Mouse (Mus musculus): ENCODE data around the gene Agrp. TPM values are rescaled to one million over a fixed set of nuclear protein-coding genes. Genes with fewer than 3 reads are reported as not detected.

The Agrp gene
- total RNA-seq, 2 experiments from 2014 or later = not detected

GRCm38 (mm10) chr8:105624401-105624800 lies 12.8 kb downstream of the Agrp start:
- peak; percentile 62 to 66 for DNase-seq (ENCODE audit: extremely low spot score in 1 of 2, low spot score in 2 of 2)
- intact Hi-C loops (cut with DNase I) = no loop called here

DNA sequence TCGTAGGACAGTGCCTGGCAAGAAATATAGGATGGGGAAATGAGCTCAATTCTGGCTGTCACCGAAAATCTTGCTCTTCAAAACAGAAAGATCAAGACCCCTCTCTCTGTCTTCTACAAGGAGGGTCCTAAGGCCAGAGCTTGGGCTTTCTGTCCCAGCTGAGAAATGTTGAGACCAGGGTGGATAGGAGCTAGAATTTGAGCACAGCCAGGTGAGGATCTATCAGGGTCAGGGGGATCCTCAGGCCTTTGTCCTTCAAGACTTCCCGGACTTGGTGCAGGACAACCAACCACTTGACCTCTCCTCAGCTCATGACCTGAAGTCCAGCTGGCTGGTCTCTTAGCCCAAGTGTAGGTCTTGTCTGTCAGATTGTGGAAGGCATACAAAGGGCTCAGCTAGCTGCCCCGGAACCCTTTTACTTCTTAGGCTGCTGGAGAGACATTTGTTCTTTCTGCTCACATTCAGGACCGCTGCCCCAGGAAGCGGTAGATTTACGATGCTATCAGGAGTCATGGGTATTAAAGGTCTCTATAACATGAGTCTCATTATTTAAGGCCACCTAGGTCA lies 13.4 kb downstream of the Agrp start:
- DNase-seq (ENCODE audit: extremely low spot score in 1 of 2, low spot score in 2 of 2) = no peak
- intact Hi-C loops (cut with DNase I) = no loop called here

DNA sequence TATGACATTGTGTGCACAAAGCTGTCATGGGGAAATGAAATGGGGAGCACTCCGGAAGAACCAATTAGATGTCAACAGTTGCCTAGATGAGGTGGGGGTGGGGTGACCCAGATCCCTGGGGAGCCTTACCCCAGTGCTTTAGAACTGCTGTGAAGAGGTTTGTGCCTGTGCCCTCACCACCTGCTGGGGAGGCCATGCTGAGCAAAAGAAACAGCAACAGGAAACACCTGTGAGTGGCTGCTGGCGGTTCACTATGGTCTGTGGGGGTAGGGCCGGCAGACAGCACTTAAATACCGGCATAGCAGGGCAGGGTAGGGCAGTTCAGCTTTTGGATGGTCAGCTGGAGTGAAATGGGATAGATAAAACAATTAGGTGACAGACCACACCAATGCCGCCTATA lies 14.1 kb downstream of the Agrp start:
- DNase-seq (ENCODE audit: extremely low spot score in 1 of 2, low spot score in 2 of 2) = peak in 1 of 2 experiments; percentile 86
- intact Hi-C loops (cut with DNase I) = no loop called here

- intact Hi-C loops (cut with DNase I) = no loop called here
- peak; percentile 92 to 95 for DNase-seq (ENCODE audit: extremely low spot score in 1 of 2, low spot score in 2 of 2)
Observed at GRCm38 (mm10) chr8:105622421-105622920, 14.7 kb downstream of the Agrp start.

DNA sequence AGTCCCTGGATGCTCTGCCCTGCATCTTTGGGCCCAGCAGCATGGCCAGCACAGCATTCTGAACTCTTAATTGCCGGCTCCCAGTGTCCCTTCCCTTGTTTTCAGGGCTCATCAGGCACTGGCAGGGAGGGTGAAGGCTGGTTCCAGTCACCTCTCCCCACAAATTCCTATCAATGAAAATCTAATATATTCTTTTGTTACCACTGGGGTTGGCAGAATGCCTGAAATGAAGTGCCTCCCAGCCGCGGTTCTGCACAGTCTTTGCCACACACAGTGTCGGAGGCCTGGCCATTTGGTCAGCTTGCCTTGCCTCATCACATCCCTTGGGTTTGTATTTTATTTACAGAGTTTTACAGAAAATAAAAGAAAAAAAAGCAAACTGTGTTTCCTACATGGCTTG lies 15.4 kb downstream of the Agrp start:
- intact Hi-C loops (cut with DNase I) = no loop called here
- no peak for DNase-seq (ENCODE audit: extremely low spot score in 1 of 2, low spot score in 2 of 2)

- DNase-seq (ENCODE audit: extremely low spot score in 1 of 2, low spot score in 2 of 2) = peak in 1 of 2 experiments; percentile 33
- intact Hi-C loops (cut with DNase I) = no loop called here
Observed at GRCm38 (mm10) chr8:105620946-105621720, 16.1 kb downstream of the Agrp start.

DNA sequence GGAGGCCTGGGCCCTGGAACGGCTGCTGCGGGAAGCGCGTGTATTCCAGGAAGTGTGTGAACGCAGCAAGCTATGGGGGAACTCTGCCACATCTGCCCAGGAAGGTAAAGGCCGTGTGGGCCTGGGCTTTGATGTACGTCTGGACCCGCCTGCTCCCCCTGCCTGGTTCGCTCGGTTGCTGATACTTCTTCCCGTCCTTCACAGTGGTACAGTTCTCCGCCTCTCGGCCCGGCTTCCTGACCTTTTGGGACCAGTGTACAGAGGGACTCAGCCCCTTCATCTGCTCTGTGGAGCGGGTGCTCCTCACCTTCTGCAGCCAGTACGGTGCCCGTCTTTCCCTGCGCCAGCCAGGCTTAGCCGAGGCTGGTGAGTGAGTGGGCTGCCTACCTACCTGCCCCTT lies 17.0 kb downstream of the Agrp start:
- intact Hi-C loops (cut with DNase I) = no loop called here
- peak in 1 of 2 experiments; percentile 40 for DNase-seq (ENCODE audit: extremely low spot score in 1 of 2, low spot score in 2 of 2)

GRCm38 (mm10) chr8:105618892-105619591 lies 18.2 kb downstream of the Agrp start:
- no peak for DNase-seq (ENCODE audit: extremely low spot score in 1 of 2, low spot score in 2 of 2)
- intact Hi-C loops (cut with DNase I) = no loop called here

- no peak for DNase-seq (ENCODE audit: extremely low spot score in 1 of 2, low spot score in 2 of 2)
- intact Hi-C loops (cut with DNase I) = no loop called here
Observed at GRCm38 (mm10) chr8:105618279-105618634, 18.9 kb downstream of the Agrp start.

GRCm38 (mm10) chr8:105617451-105618278 lies 19.5 kb downstream of the Agrp start:
- DNase-seq (ENCODE audit: extremely low spot score in 1 of 2, low spot score in 2 of 2) = peak in 1 of 2 experiments; percentile 46
- intact Hi-C loops (cut with DNase I) = no loop called here

DNA sequence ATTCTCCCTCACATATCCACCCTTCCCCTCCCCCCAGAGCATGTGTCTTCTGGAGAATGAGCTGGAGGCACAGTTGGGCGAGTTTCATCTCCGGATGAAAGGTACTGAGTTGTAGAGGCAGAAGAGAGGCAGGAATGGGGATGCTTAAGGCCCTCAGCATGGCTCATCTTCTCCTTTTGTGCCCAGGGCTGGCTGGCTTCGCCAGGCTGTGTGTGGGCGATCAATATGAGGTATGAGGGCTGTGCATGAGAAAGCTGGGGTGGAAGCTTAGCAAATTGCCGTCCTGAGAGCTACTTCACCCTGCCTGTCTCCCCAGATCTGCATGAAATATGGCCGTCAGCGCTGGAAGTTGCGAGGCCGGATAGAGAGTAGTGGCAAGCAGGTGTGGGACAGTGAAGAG lies 21.3 kb downstream of the Agrp start:
- intact Hi-C loops (cut with DNase I) = no loop called here
- no peak for DNase-seq (ENCODE audit: extremely low spot score in 1 of 2, low spot score in 2 of 2)

- intact Hi-C loops (cut with DNase I) = no loop called here
- DNase-seq (ENCODE audit: extremely low spot score in 1 of 2, low spot score in 2 of 2) = peak in 1 of 2 experiments; percentile 94
Observed at GRCm38 (mm10) chr8:105613830-105614511, 23.2 kb downstream of the Agrp start.

DNA sequence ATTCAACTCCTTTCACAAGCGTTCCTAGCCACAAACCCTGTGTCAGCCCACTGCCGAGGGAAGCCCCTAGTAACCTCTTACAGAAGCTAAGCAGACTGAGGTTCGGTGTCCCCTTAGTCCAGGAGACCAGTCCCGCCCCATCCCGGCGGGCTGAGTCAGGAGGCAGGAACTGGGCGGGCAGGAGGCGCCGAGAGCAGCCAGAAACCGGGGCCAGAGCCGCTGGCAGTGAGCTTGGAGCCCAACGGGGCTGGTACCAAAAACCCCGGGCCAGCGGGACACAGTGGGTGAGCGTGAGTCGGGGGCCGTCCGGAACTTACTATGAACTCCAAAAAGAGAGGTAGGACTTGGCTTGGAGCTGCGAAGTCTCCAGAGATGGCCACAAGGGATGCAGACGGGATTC lies 24.2 kb downstream of the Agrp start:
- DNase-seq (ENCODE audit: extremely low spot score in 1 of 2, low spot score in 2 of 2) = peak in 1 of 2 experiments; percentile 84
- intact Hi-C loops (cut with DNase I) = no loop called here

- no peak for DNase-seq (ENCODE audit: extremely low spot score in 1 of 2, low spot score in 2 of 2)
- intact Hi-C loops (cut with DNase I) = no loop called here
Observed at GRCm38 (mm10) chr8:105611836-105612235, 25.4 kb downstream of the Agrp start.

DNA sequence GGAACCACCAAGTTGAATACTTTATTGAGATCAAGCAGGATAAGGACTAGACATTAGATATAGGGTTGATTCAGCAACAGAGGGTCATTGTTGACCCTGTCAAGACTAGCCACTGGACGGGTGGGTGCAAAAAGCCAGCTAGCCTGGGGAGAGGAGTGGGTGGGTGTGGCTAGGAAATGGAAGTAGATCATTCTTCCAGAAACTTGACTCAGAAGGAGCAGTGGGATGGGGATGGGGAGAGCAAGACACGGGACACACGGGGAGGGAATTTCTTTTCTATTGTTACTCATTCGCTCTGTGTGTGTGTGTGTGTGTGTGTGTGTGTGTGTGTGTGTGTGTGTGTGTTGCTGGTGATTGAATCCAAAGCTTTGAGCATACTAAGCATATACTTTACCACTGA lies 27.4 kb downstream of the Agrp start:
- intact Hi-C loops (cut with DNase I) = loop anchor here (5.0 kb wide), 1 partner anchor 42 kb away; the partner anchor contains the start of gene Atp6v0d1
- no peak for DNase-seq (ENCODE audit: extremely low spot score in 1 of 2, low spot score in 2 of 2)

DNA sequence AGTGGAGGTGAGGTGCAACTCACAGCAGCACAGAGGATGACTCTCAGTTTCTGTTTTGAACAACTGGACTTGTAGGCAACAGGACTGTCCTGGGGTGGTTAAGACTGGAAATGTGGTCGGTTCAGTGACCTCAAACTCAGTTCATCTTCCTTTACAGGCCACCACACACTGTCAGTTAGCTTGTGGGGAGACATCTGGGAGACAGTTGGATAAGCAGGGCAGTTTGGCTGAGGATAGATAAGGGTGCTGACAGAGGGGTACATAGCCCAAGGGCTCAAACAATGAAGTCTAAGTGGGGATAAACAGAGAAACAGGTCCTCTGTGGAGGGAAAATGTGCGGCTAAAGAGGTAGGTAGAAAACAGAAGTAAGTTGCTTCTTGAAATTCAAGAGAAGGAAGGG lies 27.8 kb downstream of the Agrp start:
- no peak for DNase-seq (ENCODE audit: extremely low spot score in 1 of 2, low spot score in 2 of 2)
- intact Hi-C loops (cut with DNase I) = loop anchor here (5.0 kb wide), 1 partner anchor 42 kb away; the partner anchor contains the start of gene Atp6v0d1

DNA sequence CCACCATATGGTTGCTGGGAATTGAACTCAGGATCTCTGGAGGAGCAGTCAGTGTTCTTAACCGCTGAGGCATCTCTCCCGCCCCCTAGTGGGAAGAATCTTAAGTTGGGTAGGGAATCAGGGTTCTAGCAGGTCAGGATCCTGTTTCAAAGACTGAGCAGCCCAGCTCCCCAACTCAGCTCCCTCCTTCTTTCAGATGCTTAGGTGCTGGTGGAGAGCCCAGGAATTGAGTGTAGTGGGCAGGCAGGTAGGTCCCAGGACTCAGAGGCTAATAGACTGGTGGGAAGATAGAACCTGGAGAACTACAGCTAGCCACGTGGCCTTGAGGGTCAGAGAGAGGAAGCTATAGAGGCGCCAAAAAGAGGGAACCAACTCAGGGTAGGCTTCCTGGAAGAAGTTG lies 29.5 kb downstream of the Agrp start:
- DNase-seq (ENCODE audit: extremely low spot score in 1 of 2, low spot score in 2 of 2) = peak in 1 of 2 experiments; percentile 54
- intact Hi-C loops (cut with DNase I) = loop anchor here (5.0 kb wide), 1 partner anchor 40 kb away; the partner anchor contains the start of gene Atp6v0d1

DNA sequence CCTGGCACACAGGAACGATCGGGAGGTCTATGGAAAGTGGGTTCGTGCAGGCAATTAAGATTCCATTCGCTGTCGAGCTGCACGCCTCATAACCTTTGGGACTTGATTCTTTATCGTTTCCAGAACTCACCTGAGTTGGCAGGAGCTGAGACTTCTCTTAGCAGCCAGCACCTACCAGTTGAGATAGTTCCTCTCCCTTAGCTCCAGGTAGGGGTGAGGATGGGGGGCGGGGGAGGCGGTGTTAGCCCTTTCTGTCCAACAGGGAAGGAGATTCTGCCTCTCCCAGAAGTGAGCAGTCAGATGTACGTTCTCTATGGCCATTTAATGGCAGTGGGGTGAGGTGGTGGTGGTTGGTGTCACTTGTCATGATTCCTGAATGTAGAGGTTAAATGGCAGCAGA lies 30.1 kb downstream of the Agrp start:
- intact Hi-C loops (cut with DNase I) = loop anchor here (5.0 kb wide), 1 partner anchor 40 kb away; the partner anchor contains the start of gene Atp6v0d1
- DNase-seq (ENCODE audit: extremely low spot score in 1 of 2, low spot score in 2 of 2) = peak in 1 of 2 experiments; percentile 36

All from left cerebral cortex, postnatal 10 days (tissue).